In the genomic region with DNA sequence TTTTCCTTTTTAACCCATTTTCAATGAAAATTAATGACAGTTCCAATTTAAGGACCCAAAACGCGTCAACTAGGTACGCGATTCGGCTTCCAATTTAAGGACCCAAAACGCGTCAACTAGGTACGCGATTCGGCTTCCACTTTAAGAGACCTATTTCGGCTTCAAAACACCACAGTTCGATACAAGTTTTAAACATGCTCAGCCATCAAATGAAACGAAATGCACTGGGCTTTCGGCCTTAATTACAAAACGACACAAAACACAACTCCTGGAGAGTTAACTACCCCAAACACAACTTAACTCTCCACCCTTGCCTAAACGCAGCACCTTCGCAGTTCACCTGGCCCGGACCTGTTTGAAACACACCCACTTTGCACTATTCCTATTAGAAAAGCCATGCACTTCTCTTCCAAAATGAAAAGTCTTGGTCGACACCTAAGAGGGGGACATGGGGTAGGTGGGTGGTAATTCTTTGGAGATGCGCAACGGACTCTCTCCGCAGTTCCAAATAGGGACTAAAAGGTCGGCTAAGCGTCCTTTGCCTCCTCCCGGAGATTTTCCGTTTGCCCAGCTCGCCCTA, we compare ENCODE assay signal across 8 mouse cellular contexts. TPM values are rescaled to one million over a fixed set of nuclear protein-coding genes. Genes with fewer than 3 reads are reported as not detected.
DNase-seq lines count a peak whose midpoint lies in the region; ATAC-seq and TF ChIP-seq lines count a peak whose summit lies in the region.

No protein-coding gene starts in this region.

- DNase-seq in gastrocnemius, adult 2 months, result no peak
- no peak for DNase-seq in gastrocnemius, postnatal 4 days (ENCODE audit: low spot score in 2 of 2)
- peak; percentile 6 for DNase-seq in urinary bladder, postnatal 25 days (ENCODE audit: low spot score)
- DNase-seq in urinary bladder, postnatal 4 days (ENCODE audit: low spot score in 2 of 2), result no peak

- H3K9ac ChIP-seq in limb, embryonic 15.5 days, result peak overlapping the region; percentile 95
- H3K9ac ChIP-seq in stomach, embryonic 15.5 days, result peak overlapping the region; percentile 99

- H3K27me3 ChIP-seq in limb, embryonic 15.5 days, result no peaks in the 10 kb centered on the region
- H3K27me3 ChIP-seq in stomach, embryonic 15.5 days (replicated peaks), result no peaks in the 10 kb centered on the region

- intact Hi-C loops in gastrocnemius, adult 2 months (cut with DNase I), result loop anchor here (2.0 to 10.0 kb wide), 5 partner anchors 40 to 536 kb away; a partner anchor contains a TSS

- ATAC-seq in limb, embryonic 15.5 days (ENCODE audit: insufficient number of reproducible peaks, low FRiP score, low TSS enrichment, low read depth), result no peak
- no peak for ATAC-seq in stomach, embryonic 15.5 days (ENCODE audit: insufficient read depth, low FRiP score, low read depth)
- ATAC-seq in megakaryocyte-erythroid progenitor cell, adult 5-6 weeks (replicated peaks; ENCODE audit: low FRiP score, low TSS enrichment, poor library complexity, severe bottlenecking), result no peak
- no peak for ATAC-seq in activated CD4-positive, CD25-positive, alpha-beta regulatory T cell, adult 4 months

- peak overlapping the region; percentile 74 for H3K4me3 ChIP-seq in gastrocnemius, adult 2 months
- peak overlapping the region; percentile 87 for H3K4me3 ChIP-seq in limb, embryonic 15.5 days
- H3K4me3 ChIP-seq in stomach, embryonic 15.5 days (replicated peaks), result peak overlapping the region; percentile 85

- H3K9me3 ChIP-seq in limb, embryonic 15.5 days, result no peaks in the 10 kb centered on the region
- no peaks in the 10 kb centered on the region for H3K9me3 ChIP-seq in stomach, embryonic 15.5 days

- peak overlapping the region; percentile 42 for H3K4me2 ChIP-seq in limb, embryonic 15.5 days
- H3K4me2 ChIP-seq in stomach, embryonic 15.5 days, result peak overlapping the region; percentile 59

- no peaks in the 10 kb centered on the region for H3K36me3 ChIP-seq in limb, embryonic 15.5 days
- H3K36me3 ChIP-seq in stomach, embryonic 15.5 days, result 0 out of 2 replicates have a peak, but pooled peaks cover 4% of the 10 kb centered on the region

- H3K27ac ChIP-seq in gastrocnemius, adult 2 months, result peak overlapping the region; percentile 100
- H3K27ac ChIP-seq in limb, embryonic 15.5 days, result peak overlapping the region; percentile 100
- H3K27ac ChIP-seq in stomach, embryonic 15.5 days, result peak overlapping the region; percentile 100

- under 1% methylated on average over 27 of the region's 27 CpGs for WGBS in limb, embryonic 15.5 days
- under 1% methylated on average over 27 of the region's 27 CpGs for WGBS in stomach, embryonic 15.5 days

- H3K4me1 ChIP-seq in limb, embryonic 15.5 days, result peaks cover 20% of the 10 kb centered on the region
- peaks cover 15% of the 10 kb centered on the region; the same call in 1 of the 2 replicates for H3K4me1 ChIP-seq in stomach, embryonic 15.5 days

- no peak for TF ChIP-seq CTCF in gastrocnemius, adult 2 months (IDR thresholded peaks at IDR 0.05)

RNA-seq across cellular contexts. Expression of a gene that starts 1.4 kb away (rescaled TPM):
- 10 to 100 TPM; 21.6 to 25.4 TPM for total RNA-seq in gastrocnemius, adult 2 months (2021)
- 10 to 100 TPM; 27.7 to 35.1 TPM for total RNA-seq in gastrocnemius, postnatal 4 days (2021)
- polyA plus RNA-seq in limb, embryonic 15.5 days (2015; fragmentation: Nextera tagmentation; extraction: Ambion mirVana), result 85.5 and 90.8 TPM in 2 replicates
- 87.7 and 94.5 TPM in 2 replicates for polyA plus RNA-seq in stomach, embryonic 15.5 days (2015; fragmentation: Nextera tagmentation; extraction: Ambion mirVana)
- 85.2 and 100 TPM in 2 replicates for total RNA-seq in megakaryocyte-erythroid progenitor cell, adult 5-6 weeks (2014; fragmentation: Nextera tagmentation)
- total RNA-seq in megakaryocyte-erythroid progenitor cell, adult 5-6 weeks (2017), result 49.2 and 56.4 TPM in 2 replicates
- polyA plus RNA-seq in activated CD4-positive, CD25-positive, alpha-beta regulatory T cell, adult 4 months (2017; shearing (Covaris generic)), result 10 to 100 TPM; 66.3 to 75.6 TPM

RNA-seq across cellular contexts. Expression of a gene that starts 1.5 kb away (rescaled TPM):
- 1 to 10 TPM; 2.8 to 5.4 TPM for total RNA-seq in gastrocnemius, adult 2 months (2021)
- total RNA-seq in gastrocnemius, postnatal 4 days (2021), result 1 to 10 TPM; 2.0 to 3.0 TPM
- 0.77 and 0.97 TPM in 2 replicates for polyA plus RNA-seq in limb, embryonic 15.5 days (2015; fragmentation: Nextera tagmentation; extraction: Ambion mirVana)
- polyA plus RNA-seq in stomach, embryonic 15.5 days (2015; fragmentation: Nextera tagmentation; extraction: Ambion mirVana), result 4.7 and 6.5 TPM in 2 replicates
- total RNA-seq in megakaryocyte-erythroid progenitor cell, adult 5-6 weeks (2014; fragmentation: Nextera tagmentation), result 0.42 and 0.92 TPM in 2 replicates
- 0.08 and 0.52 TPM in 2 replicates for total RNA-seq in megakaryocyte-erythroid progenitor cell, adult 5-6 weeks (2017)
- polyA plus RNA-seq in activated CD4-positive, CD25-positive, alpha-beta regulatory T cell, adult 4 months (2017; shearing (Covaris generic)), result under 1 TPM in 1 of 2 experiments, not detected in 1; 0.44 TPM

RNA-seq across cellular contexts. Expression of a gene that starts 37.3 kb away (rescaled TPM):
- total RNA-seq in gastrocnemius, adult 2 months (2021), result 1 to 10 TPM in 1 of 2 experiments, under 1 TPM in 1; 0.66 to 1.1 TPM
- under 1 TPM; 0.54 to 0.69 TPM for total RNA-seq in gastrocnemius, postnatal 4 days (2021)
- 0.89 and 1.1 TPM in 2 replicates for polyA plus RNA-seq in limb, embryonic 15.5 days (2015; fragmentation: Nextera tagmentation; extraction: Ambion mirVana)
- 6.5 and 8.3 TPM in 2 replicates for polyA plus RNA-seq in stomach, embryonic 15.5 days (2015; fragmentation: Nextera tagmentation; extraction: Ambion mirVana)
- 0.28 TPM in 1 of 2 replicates, not detected in the other for total RNA-seq in megakaryocyte-erythroid progenitor cell, adult 5-6 weeks (2014; fragmentation: Nextera tagmentation)
- 0.61 TPM in 1 of 2 replicates, not detected in the other for total RNA-seq in megakaryocyte-erythroid progenitor cell, adult 5-6 weeks (2017)
- not detected for polyA plus RNA-seq in activated CD4-positive, CD25-positive, alpha-beta regulatory T cell, adult 4 months (2017; shearing (Covaris generic))

RNA-seq across cellular contexts. Expression of a gene that starts 42.6 kb away (rescaled TPM):
- total RNA-seq in gastrocnemius, adult 2 months (2021), result 1 to 10 TPM; 3.8 to 4.7 TPM
- 10 to 100 TPM; 14.4 to 22.2 TPM for total RNA-seq in gastrocnemius, postnatal 4 days (2021)
- 28.3 and 28.6 TPM in 2 replicates for polyA plus RNA-seq in limb, embryonic 15.5 days (2015; fragmentation: Nextera tagmentation; extraction: Ambion mirVana)
- polyA plus RNA-seq in stomach, embryonic 15.5 days (2015; fragmentation: Nextera tagmentation; extraction: Ambion mirVana), result 26.6 TPM in 2 replicates
- total RNA-seq in megakaryocyte-erythroid progenitor cell, adult 5-6 weeks (2014; fragmentation: Nextera tagmentation), result 4.3 and 15.9 TPM in 2 replicates
- total RNA-seq in megakaryocyte-erythroid progenitor cell, adult 5-6 weeks (2017), result 1.8 and 3.1 TPM in 2 replicates
- polyA plus RNA-seq in activated CD4-positive, CD25-positive, alpha-beta regulatory T cell, adult 4 months (2017; shearing (Covaris generic)), result 10 to 100 TPM; 35.9 to 36.7 TPM
